Mouse (Mus musculus): ENCODE measurements around the gene Cdhr3. TPM values are rescaled to one million over a fixed set of nuclear protein-coding genes. Genes with fewer than 3 reads are reported as not detected.
A peak's percentile ranks its signal among the peaks of the same experiment; 100 is the strongest.

Cdhr3 gene
- polyA plus RNA-seq, 1 experiment = not detected

- Histone ChIP-seq H3K4me3 (ENCODE audit: insufficient read depth, low read depth, low read length) (no peak overlapping the region), H3K4me1 (ENCODE audit: control insufficient read depth, insufficient read depth, insufficient read length, low read length) (peaks cover 2% of the 10 kb centered on the region; the same call in 1 of the 2 replicates), H3K27ac (replicated peaks; ENCODE audit: low read depth, low read length) (no peak overlapping the region)
These were observed 31.0 kb downstream of the Cdhr3 start for GRCm38 (mm10) chr12:33061651-33062050.

- Histone ChIP-seq H3K4me3 (ENCODE audit: insufficient read depth, low read depth, low read length) (peak overlapping the region; percentile 32; the same call in 1 of the 2 replicates), H3K4me1 (ENCODE audit: control insufficient read depth, insufficient read depth, insufficient read length, low read length) (peaks cover 2% of the 10 kb centered on the region; the same call in 1 of the 2 replicates), H3K27ac (replicated peaks; ENCODE audit: low read depth, low read length) (no peak overlapping the region)
These were observed 35.2 kb downstream of the Cdhr3 start for GRCm38 (mm10) chr12:33057231-33058048.

- no peak overlapping the region for H3K4me3 ChIP-seq (ENCODE audit: insufficient read depth, low read depth, low read length)
- no peak overlapping the region for H3K27ac ChIP-seq (replicated peaks; ENCODE audit: low read depth, low read length)
- peaks cover 2% of the 10 kb centered on the region; the same call in 1 of the 2 replicates for H3K4me1 ChIP-seq (ENCODE audit: control insufficient read depth, insufficient read depth, insufficient read length, low read length)
These were observed 36.1 kb downstream of the Cdhr3 start for GRCm38 (mm10) chr12:33056574-33056973.

GRCm38 (mm10) chr12:33056074-33056473, 36.6 kb downstream of the Cdhr3 start:
- Histone ChIP-seq H3K4me3 (ENCODE audit: insufficient read depth, low read depth, low read length) (no peak overlapping the region), H3K4me1 (ENCODE audit: control insufficient read depth, insufficient read depth, insufficient read length, low read length) (peaks cover 2% of the 10 kb centered on the region; the same call in 1 of the 2 replicates), H3K27ac (replicated peaks; ENCODE audit: low read depth, low read length) (no peak overlapping the region)

GRCm38 (mm10) chr12:33053746-33054145, 38.9 kb downstream of the Cdhr3 start:
- H3K27ac ChIP-seq (replicated peaks; ENCODE audit: low read depth, low read length) = no peak overlapping the region
- no peak overlapping the region for H3K4me3 ChIP-seq (ENCODE audit: insufficient read depth, low read depth, low read length)
- peaks cover 2% of the 10 kb centered on the region; the same call in 1 of the 2 replicates for H3K4me1 ChIP-seq (ENCODE audit: control insufficient read depth, insufficient read depth, insufficient read length, low read length)

GRCm38 (mm10) chr12:33053311-33053710, 39.4 kb downstream of the Cdhr3 start:
- Histone ChIP-seq H3K4me3 (ENCODE audit: insufficient read depth, low read depth, low read length) (no peak overlapping the region), H3K27ac (replicated peaks; ENCODE audit: low read depth, low read length) (no peak overlapping the region), H3K4me1 (ENCODE audit: control insufficient read depth, insufficient read depth, insufficient read length, low read length) (peaks cover 2% of the 10 kb centered on the region; the same call in 1 of the 2 replicates)

- Histone ChIP-seq H3K27ac (replicated peaks; ENCODE audit: low read depth, low read length) (no peak overlapping the region), H3K4me3 (ENCODE audit: insufficient read depth, low read depth, low read length) (no peak overlapping the region), H3K4me1 (ENCODE audit: control insufficient read depth, insufficient read depth, insufficient read length, low read length) (peaks cover 5% of the 10 kb centered on the region)
These were observed 44.3 kb downstream of the Cdhr3 start for GRCm38 (mm10) chr12:33048391-33048790.

- Histone ChIP-seq H3K27ac (replicated peaks; ENCODE audit: low read depth, low read length) (no peak overlapping the region), H3K4me3 (ENCODE audit: insufficient read depth, low read depth, low read length) (no peak overlapping the region), H3K4me1 (ENCODE audit: control insufficient read depth, insufficient read depth, insufficient read length, low read length) (peaks cover 8% of the 10 kb centered on the region)
These were observed 46.2 kb downstream of the Cdhr3 start for GRCm38 (mm10) chr12:33046434-33046833.

GRCm38 (mm10) chr12:33045533-33046361, 46.9 kb downstream of the Cdhr3 start:
- no peak overlapping the region for H3K4me3 ChIP-seq (ENCODE audit: insufficient read depth, low read depth, low read length)
- H3K4me1 ChIP-seq (ENCODE audit: control insufficient read depth, insufficient read depth, insufficient read length, low read length) = peaks cover 10% of the 10 kb centered on the region
- H3K27ac ChIP-seq (replicated peaks; ENCODE audit: low read depth, low read length) = no peak overlapping the region

GRCm38 (mm10) chr12:33041476-33041875, 51.2 kb downstream of the Cdhr3 start:
- Histone ChIP-seq H3K4me1 (ENCODE audit: control insufficient read depth, insufficient read depth, insufficient read length, low read length) (peaks cover 9% of the 10 kb centered on the region), H3K4me3 (ENCODE audit: insufficient read depth, low read depth, low read length) (no peak overlapping the region), H3K27ac (replicated peaks; ENCODE audit: low read depth, low read length) (no peak overlapping the region; the same call in 1 of the 2 replicates)

GRCm38 (mm10) chr12:33040811-33041210, 51.9 kb downstream of the Cdhr3 start:
- no peak overlapping the region for H3K27ac ChIP-seq (replicated peaks; ENCODE audit: low read depth, low read length)
- no peak overlapping the region for H3K4me3 ChIP-seq (ENCODE audit: insufficient read depth, low read depth, low read length)
- H3K4me1 ChIP-seq (ENCODE audit: control insufficient read depth, insufficient read depth, insufficient read length, low read length) = peaks cover 13% of the 10 kb centered on the region

- H3K4me1 ChIP-seq (ENCODE audit: control insufficient read depth, insufficient read depth, insufficient read length, low read length) = peaks cover 27% of the 10 kb centered on the region
- H3K4me3 ChIP-seq (ENCODE audit: insufficient read depth, low read depth, low read length) = no peak overlapping the region
- H3K27ac ChIP-seq (replicated peaks; ENCODE audit: low read depth, low read length) = no peak overlapping the region
These were observed 54.0 kb downstream of the Cdhr3 start for GRCm38 (mm10) chr12:33038676-33039075.

GRCm38 (mm10) chr12:33035719-33036521, 56.8 kb downstream of the Cdhr3 start:
- H3K27ac ChIP-seq (replicated peaks; ENCODE audit: low read depth, low read length) = no peak overlapping the region
- H3K4me3 ChIP-seq (ENCODE audit: insufficient read depth, low read depth, low read length) = no peak overlapping the region

GRCm38 (mm10) chr12:33035089-33035718, 57.5 kb downstream of the Cdhr3 start:
- Histone ChIP-seq H3K27ac (replicated peaks; ENCODE audit: low read depth, low read length) (no peak overlapping the region), H3K4me1 (ENCODE audit: control insufficient read depth, insufficient read depth, insufficient read length, low read length) (peaks cover 34% of the 10 kb centered on the region), H3K4me3 (ENCODE audit: insufficient read depth, low read depth, low read length) (no peak overlapping the region)

More at GRCm38 (mm10) chr12:33035719-33036521, 56.8 kb downstream of the Cdhr3 start:
- H3K4me1 ChIP-seq (ENCODE audit: control insufficient read depth, insufficient read depth, insufficient read length, low read length) = peaks cover 32% of the 10 kb centered on the region

All from brown adipose tissue, adult 24 weeks (tissue).